Mouse (Mus musculus): ENCODE data around the gene Rgs7. TPM values are rescaled to one million over a fixed set of nuclear protein-coding genes. Genes with fewer than 3 reads are reported as not detected.

The Rgs7 gene
- polyA plus RNA-seq, 1 experiment from 2014 or later, result 9.4 TPM

- 88% methylated on average over 4 of the region's 4 CpGs for WGBS
- ATAC-seq (ENCODE audit: low FRiP score), result no peak
These were observed 139.4 kb downstream of the Rgs7 start for GRCm38 (mm10) chr1:175352921-175353320.

GRCm38 (mm10) chr1:175346162-175346561 is 146.1 kb downstream of the Rgs7 start:
- no peaks in the 10 kb centered on the region for H3K4me1 ChIP-seq (replicated peaks; ENCODE audit: control insufficient read depth, insufficient read depth, low read length)
- H3K4me3 ChIP-seq (ENCODE audit: low read depth, low read length), result no peak overlapping the region
- H3K4me2 ChIP-seq (replicated peaks; ENCODE audit: low read depth, low read length), result no peak overlapping the region
- ATAC-seq (ENCODE audit: low FRiP score), result no peak
- no peak overlapping the region for H3K27ac ChIP-seq (ENCODE audit: low read depth, low read length)
- DNase-seq (ENCODE audit: low spot score), result no peak
- no peaks in the 10 kb centered on the region for H3K9me3 ChIP-seq (ENCODE audit: control insufficient read depth, low read length)
- no peaks in the 10 kb centered on the region for H3K36me3 ChIP-seq (ENCODE audit: control insufficient read depth, insufficient read depth, low read length)
- H3K27me3 ChIP-seq (ENCODE audit: control insufficient read depth, insufficient read depth, low read length), result no peaks in the 10 kb centered on the region
- 79% methylated on average over 1 of the region's 1 CpGs for WGBS
- H3K9ac ChIP-seq (ENCODE audit: low read depth, low read length), result no peak overlapping the region

More at GRCm38 (mm10) chr1:175352921-175353320, 139.4 kb downstream of the Rgs7 start:
- Histone ChIP-seq H3K36me3 (ENCODE audit: control insufficient read depth, insufficient read depth, low read length) (no peaks in the 10 kb centered on the region), H3K27ac (ENCODE audit: low read depth, low read length) (no peak overlapping the region), H3K4me2 (replicated peaks; ENCODE audit: low read depth, low read length) (no peak overlapping the region), H3K27me3 (ENCODE audit: control insufficient read depth, insufficient read depth, low read length) (no peaks in the 10 kb centered on the region), H3K4me1 (replicated peaks; ENCODE audit: control insufficient read depth, insufficient read depth, low read length) (no peaks in the 10 kb centered on the region), H3K9me3 (ENCODE audit: control insufficient read depth, low read length) (no peaks in the 10 kb centered on the region), H3K4me3 (ENCODE audit: low read depth, low read length) (no peak overlapping the region), H3K9ac (ENCODE audit: low read depth, low read length) (no peak overlapping the region)
- no peak for DNase-seq (ENCODE audit: low spot score)

- DNase-seq (ENCODE audit: low spot score) (no peak), ATAC-seq (ENCODE audit: low FRiP score) (no peak)
- no peak overlapping the region for H3K27ac ChIP-seq (ENCODE audit: low read depth, low read length)
- no peaks in the 10 kb centered on the region for H3K4me1 ChIP-seq (replicated peaks; ENCODE audit: control insufficient read depth, insufficient read depth, low read length)
- no peak overlapping the region for H3K4me2 ChIP-seq (replicated peaks; ENCODE audit: low read depth, low read length)
- no peaks in the 10 kb centered on the region for H3K36me3 ChIP-seq (ENCODE audit: control insufficient read depth, insufficient read depth, low read length)
- no peaks in the 10 kb centered on the region for H3K9me3 ChIP-seq (ENCODE audit: control insufficient read depth, low read length)
- H3K27me3 ChIP-seq (ENCODE audit: control insufficient read depth, insufficient read depth, low read length), result no peaks in the 10 kb centered on the region
- WGBS, result 87% methylated on average over 4 of the region's 4 CpGs
- H3K9ac ChIP-seq (ENCODE audit: low read depth, low read length), result no peak overlapping the region
- no peak overlapping the region for H3K4me3 ChIP-seq (ENCODE audit: low read depth, low read length)
These were observed 156.1 kb downstream of the Rgs7 start for GRCm38 (mm10) chr1:175336191-175336590.

- no peak for ATAC-seq (ENCODE audit: low FRiP score)
- H3K4me3 ChIP-seq (ENCODE audit: low read depth, low read length), result no peak overlapping the region
- H3K9me3 ChIP-seq (ENCODE audit: control insufficient read depth, low read length), result no peaks in the 10 kb centered on the region
- no peaks in the 10 kb centered on the region for H3K27me3 ChIP-seq (ENCODE audit: control insufficient read depth, insufficient read depth, low read length)
- H3K4me1 ChIP-seq (replicated peaks; ENCODE audit: control insufficient read depth, insufficient read depth, low read length), result no peaks in the 10 kb centered on the region
- 94% methylated on average over 9 of the region's 9 CpGs for WGBS
- no peak overlapping the region for H3K27ac ChIP-seq (ENCODE audit: low read depth, low read length)
- no peak overlapping the region for H3K4me2 ChIP-seq (replicated peaks; ENCODE audit: low read depth, low read length)
- no peak for DNase-seq (ENCODE audit: low spot score)
- H3K36me3 ChIP-seq (ENCODE audit: control insufficient read depth, insufficient read depth, low read length), result no peaks in the 10 kb centered on the region
- H3K9ac ChIP-seq (ENCODE audit: low read depth, low read length), result no peak overlapping the region
These were observed 159.1 kb downstream of the Rgs7 start for GRCm38 (mm10) chr1:175333041-175333854.

GRCm38 (mm10) chr1:175329934-175330471 is 162.3 kb downstream of the Rgs7 start:
- Histone ChIP-seq H3K36me3 (ENCODE audit: control insufficient read depth, insufficient read depth, low read length) (no peaks in the 10 kb centered on the region), H3K4me1 (replicated peaks; ENCODE audit: control insufficient read depth, insufficient read depth, low read length) (no peaks in the 10 kb centered on the region), H3K27me3 (ENCODE audit: control insufficient read depth, insufficient read depth, low read length) (no peaks in the 10 kb centered on the region), H3K4me3 (ENCODE audit: low read depth, low read length) (no peak overlapping the region), H3K27ac (ENCODE audit: low read depth, low read length) (no peak overlapping the region), H3K9me3 (ENCODE audit: control insufficient read depth, low read length) (no peaks in the 10 kb centered on the region), H3K9ac (ENCODE audit: low read depth, low read length) (no peak overlapping the region), H3K4me2 (replicated peaks; ENCODE audit: low read depth, low read length) (no peak overlapping the region)
- DNase-seq (ENCODE audit: low spot score) (peak; percentile 31), ATAC-seq (ENCODE audit: low FRiP score) (peak; percentile 66)
- WGBS, result 75% methylated on average over 3 of the region's 3 CpGs

GRCm38 (mm10) chr1:175322781-175323180 is 169.5 kb downstream of the Rgs7 start:
- no peak overlapping the region for H3K9ac ChIP-seq (ENCODE audit: low read depth, low read length)
- H3K27me3 ChIP-seq (ENCODE audit: control insufficient read depth, insufficient read depth, low read length), result no peaks in the 10 kb centered on the region
- H3K4me2 ChIP-seq (replicated peaks; ENCODE audit: low read depth, low read length), result no peak overlapping the region
- no peak overlapping the region for H3K4me3 ChIP-seq (ENCODE audit: low read depth, low read length)
- ATAC-seq (ENCODE audit: low FRiP score) (no peak), DNase-seq (ENCODE audit: low spot score) (no peak)
- no peaks in the 10 kb centered on the region for H3K9me3 ChIP-seq (ENCODE audit: control insufficient read depth, low read length)
- no peaks in the 10 kb centered on the region for H3K36me3 ChIP-seq (ENCODE audit: control insufficient read depth, insufficient read depth, low read length)
- H3K27ac ChIP-seq (ENCODE audit: low read depth, low read length), result no peak overlapping the region
- no peaks in the 10 kb centered on the region for H3K4me1 ChIP-seq (replicated peaks; ENCODE audit: control insufficient read depth, insufficient read depth, low read length)

- 79% methylated on average over 9 of the region's 9 CpGs for WGBS
These were observed 173.1 kb downstream of the Rgs7 start for GRCm38 (mm10) chr1:175319205-175319604.

GRCm38 (mm10) chr1:175317264-175317663 is 175.0 kb downstream of the Rgs7 start:
- WGBS, result 30% methylated on average over 1 of the region's 1 CpGs
- H3K4me3 ChIP-seq (ENCODE audit: low read depth, low read length), result no peak overlapping the region
- no peak for ATAC-seq (ENCODE audit: low FRiP score)

More at GRCm38 (mm10) chr1:175319205-175319604, 173.1 kb downstream of the Rgs7 start:
- DNase-seq (ENCODE audit: low spot score), result no peak
- Histone ChIP-seq H3K9me3 (ENCODE audit: control insufficient read depth, low read length) (no peaks in the 10 kb centered on the region), H3K36me3 (ENCODE audit: control insufficient read depth, insufficient read depth, low read length) (no peaks in the 10 kb centered on the region), H3K9ac (ENCODE audit: low read depth, low read length) (no peak overlapping the region), H3K4me2 (replicated peaks; ENCODE audit: low read depth, low read length) (no peak overlapping the region), H3K27ac (ENCODE audit: low read depth, low read length) (no peak overlapping the region), H3K27me3 (ENCODE audit: control insufficient read depth, insufficient read depth, low read length) (no peaks in the 10 kb centered on the region), H3K4me3 (ENCODE audit: low read depth, low read length) (no peak overlapping the region), H3K4me1 (replicated peaks; ENCODE audit: control insufficient read depth, insufficient read depth, low read length) (no peaks in the 10 kb centered on the region)
- ATAC-seq (ENCODE audit: low FRiP score), result 0 out of 2 replicates have a peak, but pooled peaks have one; percentile 28

GRCm38 (mm10) chr1:175307604-175308003 is 184.7 kb downstream of the Rgs7 start:
- no peak for DNase-seq (ENCODE audit: low spot score)
- no peak for ATAC-seq (ENCODE audit: low FRiP score)
- Histone ChIP-seq H3K27me3 (ENCODE audit: control insufficient read depth, insufficient read depth, low read length) (no peaks in the 10 kb centered on the region), H3K4me2 (replicated peaks; ENCODE audit: low read depth, low read length) (no peak overlapping the region), H3K4me3 (ENCODE audit: low read depth, low read length) (no peak overlapping the region), H3K9me3 (ENCODE audit: control insufficient read depth, low read length) (no peaks in the 10 kb centered on the region), H3K27ac (ENCODE audit: low read depth, low read length) (no peak overlapping the region), H3K4me1 (replicated peaks; ENCODE audit: control insufficient read depth, insufficient read depth, low read length) (no peaks in the 10 kb centered on the region), H3K9ac (ENCODE audit: low read depth, low read length) (no peak overlapping the region), H3K36me3 (ENCODE audit: control insufficient read depth, insufficient read depth, low read length) (no peaks in the 10 kb centered on the region)
- WGBS, result 77% methylated on average over 3 of the region's 3 CpGs

More at GRCm38 (mm10) chr1:175317264-175317663, 175.0 kb downstream of the Rgs7 start:
- no peaks in the 10 kb centered on the region for H3K4me1 ChIP-seq (replicated peaks; ENCODE audit: control insufficient read depth, insufficient read depth, low read length)
- no peak overlapping the region for H3K4me2 ChIP-seq (replicated peaks; ENCODE audit: low read depth, low read length)
- H3K27me3 ChIP-seq (ENCODE audit: control insufficient read depth, insufficient read depth, low read length), result no peaks in the 10 kb centered on the region
- no peaks in the 10 kb centered on the region for H3K36me3 ChIP-seq (ENCODE audit: control insufficient read depth, insufficient read depth, low read length)
- no peak overlapping the region for H3K27ac ChIP-seq (ENCODE audit: low read depth, low read length)
- no peaks in the 10 kb centered on the region for H3K9me3 ChIP-seq (ENCODE audit: control insufficient read depth, low read length)
- no peak for DNase-seq (ENCODE audit: low spot score)
- no peak overlapping the region for H3K9ac ChIP-seq (ENCODE audit: low read depth, low read length)

Data from hindbrain, embryonic 11.5 days (tissue).